Mouse (Mus musculus) small intestine, adult 10 weeks (tissue): ENCODE data around the gene Ezh2. TPM values are rescaled to one million over a fixed set of nuclear protein-coding genes. Genes with fewer than 3 reads are reported as not detected.

Experiments
- polyA plus RNA-seq: library from polyadenylated mRNA; stranded (reverse); fragments of 350-450 nt; fragmentation: Illumina TruSeq; extraction: RNeasy Lipid Tissue Mini Kit (QIAGEN cat#74804); gene quantifications from one replicate; pipeline ENCODE4 v1.2.3, GENCODE M21; 2014; ENCODE audit warnings: low replicate concordance

The Ezh2 gene
- polyA plus RNA-seq = 83.1 TPM

DNA sequence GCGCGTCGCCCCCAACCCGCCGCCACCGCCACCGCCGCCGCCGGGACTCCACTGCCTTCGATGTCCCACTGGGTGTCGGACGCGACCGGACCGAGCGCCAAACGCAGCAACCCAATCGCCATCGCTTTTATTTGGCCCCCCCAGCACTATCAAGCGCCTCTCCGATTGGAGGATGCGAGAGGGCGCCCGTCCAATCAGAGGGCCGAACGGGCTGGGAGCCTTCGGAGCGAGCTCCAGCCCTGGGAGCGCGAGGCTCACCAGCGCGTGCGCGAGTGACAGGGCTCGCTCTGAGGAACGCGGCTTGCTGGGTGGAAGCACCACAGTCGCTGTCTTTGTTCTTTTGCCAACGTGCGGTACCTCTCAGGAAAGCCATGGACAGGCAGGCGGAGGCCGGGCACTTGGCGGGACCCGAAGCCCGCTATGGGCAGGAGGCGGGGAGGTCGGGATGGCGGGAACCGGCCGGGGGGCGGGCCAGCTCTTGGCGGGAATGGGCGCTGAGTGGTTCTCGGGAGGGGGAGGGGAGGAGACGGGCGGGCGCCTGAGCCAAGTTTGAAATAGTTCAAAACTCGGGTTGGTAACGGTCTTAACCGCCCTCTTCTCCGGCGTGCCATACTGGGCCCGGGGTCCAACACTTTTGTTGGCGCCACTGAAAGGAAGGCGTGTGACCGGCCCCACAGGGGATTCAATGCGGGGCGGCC, at the start of gene Ezh2:
Gene Ezh2, minus strand, starts transcription at position 416 of the 698 bp plus-strand sequence.

Other genes with a start within 250 kb of the Ezh2 start
- 163 TPM for gene Cul1, start 141.9 kb downstream of the Ezh2 start, polyA plus RNA-seq
- 34.2 TPM for gene Pdia4, start 218.1 kb upstream of the Ezh2 start, polyA plus RNA-seq
- gene Zfp786, start 235.5 kb upstream of the Ezh2 start, polyA plus RNA-seq = 0.63 TPM
- gene Zfp398, start 240.3 kb upstream of the Ezh2 start, polyA plus RNA-seq = 8.7 TPM